Mouse (Mus musculus) embryonic facial prominence, embryonic 11.5 days (tissue): ENCODE measurements around the gene Ifna7. TPM values are rescaled to one million over a fixed set of nuclear protein-coding genes. Genes with fewer than 3 reads are reported as not detected.
"Not testable (repeated sequence)": the region's sequence is repeated elsewhere in the genome, so short reads cannot be mapped to it uniquely, and the experiment has no call there.

Source experiments
- ATAC-seq: fragments of 200-750 bp; cut with Nextera tagmentation; replicated peaks from 2 replicates; pipeline ENCODE4 v1.8.0; 2017; ENCODE audit warnings: low read depth; ENCODE audit not compliant: insufficient number of reproducible peaks, low FRiP score, low TSS enrichment
- DNase-seq: peaks from one replicate; pipeline ENCODE4 v3.0.0-alpha.2; 2015; ENCODE audit warnings: low spot score
- H3K27ac ChIP-seq: fragments of 300-500 bp; sonication (generic); replicated peaks from 2 replicates; pipeline ENCODE4 v1.5.1; 2014; ENCODE audit warnings: mild to moderate bottlenecking, low read depth, low read length, control low read depth
- H3K27me3 ChIP-seq: fragments of 300-500 bp; sonication (generic); 2 replicates; pipeline ENCODE4 v1.6.1; 2014; ENCODE audit warnings: mild to moderate bottlenecking, low read length, moderate library complexity, mixed read lengths; ENCODE audit not compliant: control insufficient read depth, insufficient read depth
- H3K36me3 ChIP-seq: fragments of 300-500 bp; sonication (generic); replicated peaks from 2 replicates; pipeline ENCODE4 v1.6.1; 2014; ENCODE audit warnings: low read depth, mild to moderate bottlenecking, low read length, moderate library complexity, mixed read lengths; ENCODE audit not compliant: control insufficient read depth, insufficient read depth
- H3K4me1 ChIP-seq: fragments of 300-500 bp; sonication (generic); 2 replicates; pipeline ENCODE4 v1.6.1; 2014; ENCODE audit warnings: low read length, mixed read lengths; ENCODE audit not compliant: control insufficient read depth, insufficient read depth
- H3K4me2 ChIP-seq: fragments of 300-500 bp; sonication (generic); 2 replicates; pipeline ENCODE4 v1.6.1; 2014; ENCODE audit warnings: low read depth, mild to moderate bottlenecking, control low read depth, low read length, moderate library complexity
- H3K4me3 ChIP-seq: fragments of 300-500 bp; sonication (generic); 2 replicates; pipeline ENCODE4 v1.5.1; 2014; ENCODE audit warnings: low read depth, low read length, control low read depth
- H3K9ac ChIP-seq: fragments of 300-500 bp; sonication (generic); replicated peaks from 2 replicates; pipeline ENCODE4 v1.6.1; 2014; ENCODE audit warnings: mild to moderate bottlenecking, control low read depth, low read length
- H3K9me3 ChIP-seq: fragments of 300-500 bp; sonication (generic); replicated peaks from 2 replicates; pipeline ENCODE4 v1.6.1; 2016; ENCODE audit warnings: mild to moderate bottlenecking, low read length, inconsistent platforms, mixed read lengths; ENCODE audit not compliant: control insufficient read depth
- WGBS: fragments of 180-500 bp; shearing (Covaris S2); extraction: QIAGEN DNeasy Blood & Tissue Kit; methylation state at CpG from one replicate; pipeline ENCODE4 v1.1.7; 2014; 5-methylcytosine and 5-hydroxymethylcytosine counted together
- polyA plus RNA-seq: library from polyadenylated mRNA; unstranded; fragments of >200 nt; fragmentation: Nextera tagmentation; extraction: Ambion mirVana; gene quantifications from 2 replicates; pipeline ENCODE4 v1.2.1, GENCODE M21; 2014

Ifna7 gene
- polyA plus RNA-seq: not detected in 2 replicates

DNA sequence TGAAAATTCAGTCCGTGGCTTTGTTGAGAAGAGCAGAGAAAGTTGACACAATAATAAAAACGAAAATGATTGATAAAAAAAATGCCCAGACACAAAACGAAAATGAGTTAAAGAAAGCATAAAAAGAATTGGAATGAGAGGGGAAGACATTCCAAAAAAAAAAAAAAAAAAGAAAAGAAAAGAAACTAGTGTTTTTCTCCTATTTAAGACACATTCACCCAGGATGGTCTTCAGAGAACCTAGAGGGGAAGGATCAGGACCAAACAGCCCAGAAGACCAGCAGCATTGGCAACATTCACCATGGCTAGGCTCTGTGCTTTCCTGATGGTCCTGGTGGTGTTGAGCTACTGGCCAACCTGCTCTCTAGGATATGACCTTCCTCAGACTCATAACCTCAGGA, at the start of gene Ifna7:
Gene Ifna7, plus strand, starts transcription at position 301 of the 400 bp plus-strand sequence.
- DNase-seq: no peak
- WGBS: 68% methylated on average over 3 of the region's 3 CpGs
- no peak for ATAC-seq
- Histone ChIP-seq H3K9me3 (no peaks in the 10 kb centered on the region), H3K27me3 (no peaks in the 10 kb centered on the region), H3K27ac (no peak within 1 kb of the TSS), H3K36me3 (no peaks in the 10 kb centered on the region), H3K9ac (no peak within 1 kb of the TSS), H3K4me2 (no peak within 1 kb of the TSS), H3K4me1 (no peaks in the 10 kb centered on the region), H3K4me3 (no peak within 1 kb of the TSS)

DNA sequence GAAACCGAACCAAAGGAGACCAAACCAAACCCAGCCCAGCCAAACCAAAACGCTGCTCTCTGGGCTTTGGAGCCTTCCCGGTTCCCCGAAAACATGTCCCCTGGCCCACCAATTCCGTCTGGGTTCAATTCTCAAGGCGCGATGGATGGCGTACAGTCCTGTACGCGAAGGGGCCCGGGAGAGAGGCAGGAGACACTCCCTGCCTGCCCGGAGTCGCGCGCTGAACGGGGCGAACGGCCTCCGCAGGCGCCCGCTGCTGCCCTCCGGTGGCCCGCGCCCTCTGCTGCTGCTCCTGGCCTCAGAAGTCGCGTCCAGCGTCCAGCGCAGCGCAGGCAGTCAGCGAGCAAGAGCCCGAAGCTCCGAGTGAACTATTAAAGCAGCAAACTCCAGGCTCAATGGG, 42.5 kb upstream of the Ifna7 start, which contains the start of gene Gm13290:
Gene Gm13290, plus strand, starts transcription at position 301 of the 400 bp plus-strand sequence.
- not testable (repeated sequence) for H3K4me3 ChIP-seq, H3K36me3 ChIP-seq, H3K9me3 ChIP-seq, H3K9ac ChIP-seq, H3K27ac ChIP-seq, H3K4me1 ChIP-seq, H3K4me2 ChIP-seq, ATAC-seq, H3K27me3 ChIP-seq, DNase-seq
- WGBS: no CpG with 5 or more reads among the region's 32 CpGs

DNA sequence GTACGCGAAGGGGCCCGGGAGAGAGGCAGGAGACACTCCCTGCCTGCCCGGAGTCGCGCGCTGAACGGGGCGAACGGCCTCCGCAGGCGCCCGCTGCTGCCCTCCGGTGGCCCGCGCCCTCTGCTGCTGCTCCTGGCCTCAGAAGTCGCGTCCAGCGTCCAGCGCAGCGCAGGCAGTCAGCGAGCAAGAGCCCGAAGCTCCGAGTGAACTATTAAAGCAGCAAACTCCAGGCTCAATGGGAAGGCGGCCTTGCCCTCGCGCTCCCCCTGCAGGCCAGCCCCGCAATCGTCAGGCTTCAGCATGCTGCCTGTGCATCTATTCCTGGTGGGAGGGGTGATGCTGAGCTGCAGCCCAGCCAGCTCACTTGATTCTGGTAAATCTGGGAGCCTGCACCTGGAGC, 39.4 kb upstream of the Ifna7 start, which contains the start of gene Gm13289:
Gene Gm13289, plus strand, starts transcription at position 301 of the 400 bp plus-strand sequence.
- WGBS: no CpG with 5 or more reads among the region's 29 CpGs
- H3K4me3 ChIP-seq, ATAC-seq, DNase-seq, H3K9me3 ChIP-seq, H3K9ac ChIP-seq, H3K27me3 ChIP-seq, H3K36me3 ChIP-seq, H3K27ac ChIP-seq, H3K4me1 ChIP-seq, H3K4me2 ChIP-seq: not testable (repeated sequence)

DNA sequence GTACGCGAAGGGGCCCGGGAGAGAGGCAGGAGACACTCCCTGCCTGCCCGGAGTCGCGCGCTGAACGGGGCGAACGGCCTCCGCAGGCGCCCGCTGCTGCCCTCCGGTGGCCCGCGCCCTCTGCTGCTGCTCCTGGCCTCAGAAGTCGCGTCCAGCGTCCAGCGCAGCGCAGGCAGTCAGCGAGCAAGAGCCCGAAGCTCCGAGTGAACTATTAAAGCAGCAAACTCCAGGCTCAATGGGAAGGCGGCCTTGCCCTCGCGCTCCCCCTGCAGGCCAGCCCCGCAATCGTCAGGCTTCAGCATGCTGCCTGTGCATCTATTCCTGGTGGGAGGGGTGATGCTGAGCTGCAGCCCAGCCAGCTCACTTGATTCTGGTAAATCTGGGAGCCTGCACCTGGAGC, 36.5 kb upstream of the Ifna7 start, which contains the start of gene Gm13272:
Gene Gm13272, plus strand, starts transcription at position 301 of the 400 bp plus-strand sequence.
- not testable (repeated sequence) for ATAC-seq, DNase-seq, H3K27me3 ChIP-seq, H3K4me3 ChIP-seq, H3K4me2 ChIP-seq, H3K27ac ChIP-seq, H3K9ac ChIP-seq, H3K36me3 ChIP-seq, H3K9me3 ChIP-seq, H3K4me1 ChIP-seq
- no CpG with 5 or more reads among the region's 29 CpGs for WGBS

DNA sequence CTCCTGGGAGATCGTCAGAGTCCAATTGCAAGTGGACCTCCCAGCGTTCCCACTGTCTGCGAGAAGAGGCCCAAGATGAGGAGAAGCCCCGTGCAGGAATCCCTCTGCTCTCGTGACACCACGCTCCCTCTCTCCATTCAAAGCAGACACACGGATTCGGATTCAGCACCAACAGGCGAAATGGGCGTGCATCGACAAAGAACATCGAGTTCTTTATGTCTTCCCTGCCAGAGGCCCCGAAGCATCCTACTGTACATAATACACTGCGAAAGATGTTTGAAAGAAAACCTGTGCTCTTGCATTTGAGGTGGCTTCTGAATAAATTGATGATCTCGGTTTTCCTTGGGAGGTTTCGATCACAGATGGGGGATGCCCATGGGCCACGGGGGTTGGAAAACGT, 35.7 kb upstream of the Ifna7 start:
- H3K9ac ChIP-seq, H3K9me3 ChIP-seq, H3K27me3 ChIP-seq, H3K4me3 ChIP-seq, DNase-seq, H3K36me3 ChIP-seq, H3K4me1 ChIP-seq, ATAC-seq, H3K4me2 ChIP-seq, H3K27ac ChIP-seq: not testable (repeated sequence)
- WGBS: 42% methylated on average over 15 of the region's 18 CpGs

DNA sequence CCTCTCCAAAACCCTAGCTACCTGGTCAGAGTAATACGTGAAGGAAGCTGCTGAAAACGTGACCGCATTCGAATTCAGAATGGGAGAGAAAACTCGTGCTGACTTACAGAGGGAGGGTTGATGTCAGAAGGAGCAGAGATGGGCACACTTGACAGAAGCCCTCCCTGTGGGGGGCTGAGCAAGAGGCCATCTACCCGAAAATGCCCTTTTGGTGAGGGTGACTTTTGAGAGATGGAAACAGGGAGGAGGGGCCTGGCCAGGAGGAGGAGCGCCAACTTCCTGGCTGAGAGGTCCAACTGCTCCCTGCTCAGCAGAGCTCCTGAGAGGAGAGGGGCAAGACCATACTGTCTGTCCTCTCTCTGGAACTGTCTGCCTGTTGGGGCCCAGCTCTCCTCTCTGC, 34.2 kb upstream of the Ifna7 start, which contains the start of gene Ifnz:
Gene Ifnz, plus strand, starts transcription at position 301 of the 400 bp plus-strand sequence.
- H3K4me3 ChIP-seq, H3K27ac ChIP-seq, H3K9me3 ChIP-seq: not testable (repeated sequence)

DNA sequence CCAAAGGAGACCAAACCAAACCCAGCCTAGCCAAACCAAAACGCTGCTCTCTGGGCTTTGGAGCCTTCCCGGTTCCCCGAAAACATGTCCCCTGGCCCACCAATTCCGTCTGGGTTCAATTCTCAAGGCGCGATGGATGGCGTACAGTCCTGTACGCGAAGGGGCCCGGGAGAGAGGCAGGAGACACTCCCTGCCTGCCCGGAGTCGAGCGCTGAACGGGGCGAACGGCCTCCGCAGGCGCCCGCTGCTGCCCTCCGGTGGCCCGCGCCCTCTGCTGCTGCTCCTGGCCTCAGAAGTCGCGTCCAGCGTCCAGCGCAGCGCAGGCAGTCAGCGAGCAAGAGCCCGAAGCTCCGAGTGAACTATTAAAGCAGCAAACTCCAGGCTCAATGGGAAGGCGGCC, 33.7 kb upstream of the Ifna7 start:
- H3K27ac ChIP-seq, DNase-seq, H3K4me1 ChIP-seq, H3K4me3 ChIP-seq, H3K4me2 ChIP-seq, H3K9ac ChIP-seq, H3K27me3 ChIP-seq, ATAC-seq, H3K9me3 ChIP-seq, H3K36me3 ChIP-seq: not testable (repeated sequence)
- WGBS: 0% methylated on average over 3 of the region's 31 CpGs

More for the DNA sequence above, 34.2 kb upstream of the Ifna7 start, which contains the start of gene Ifnz:
- H3K27me3 ChIP-seq, H3K4me2 ChIP-seq, H3K9ac ChIP-seq, H3K36me3 ChIP-seq, H3K4me1 ChIP-seq, ATAC-seq, DNase-seq: not testable (repeated sequence)
- 11% methylated on average over 3 of the region's 7 CpGs for WGBS

DNA sequence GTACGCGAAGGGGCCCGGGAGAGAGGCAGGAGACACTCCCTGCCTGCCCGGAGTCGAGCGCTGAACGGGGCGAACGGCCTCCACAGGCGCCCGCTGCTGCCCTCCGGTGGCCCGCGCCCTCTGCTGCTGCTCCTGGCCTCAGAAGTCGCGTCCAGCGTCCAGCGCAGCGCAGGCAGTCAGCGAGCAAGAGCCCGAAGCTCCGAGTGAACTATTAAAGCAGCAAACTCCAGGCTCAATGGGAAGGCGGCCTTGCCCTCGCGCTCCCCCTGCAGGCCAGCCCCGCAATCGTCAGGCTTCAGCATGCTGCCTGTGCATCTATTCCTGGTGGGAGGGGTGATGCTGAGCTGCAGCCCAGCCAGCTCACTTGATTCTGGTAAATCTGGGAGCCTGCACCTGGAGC, 30.6 kb upstream of the Ifna7 start, which contains the start of gene Gm13276:
Gene Gm13276, plus strand, starts transcription at position 301 of the 400 bp plus-strand sequence.
- H3K27ac ChIP-seq, ATAC-seq, H3K4me1 ChIP-seq, H3K9ac ChIP-seq, H3K4me2 ChIP-seq, H3K9me3 ChIP-seq, H3K36me3 ChIP-seq, DNase-seq, H3K4me3 ChIP-seq, H3K27me3 ChIP-seq: not testable (repeated sequence)
- WGBS: no CpG with 5 or more reads among the region's 27 CpGs
